2 mouse cellular contexts compared by ENCODE assay signal in the genomic region with DNA sequence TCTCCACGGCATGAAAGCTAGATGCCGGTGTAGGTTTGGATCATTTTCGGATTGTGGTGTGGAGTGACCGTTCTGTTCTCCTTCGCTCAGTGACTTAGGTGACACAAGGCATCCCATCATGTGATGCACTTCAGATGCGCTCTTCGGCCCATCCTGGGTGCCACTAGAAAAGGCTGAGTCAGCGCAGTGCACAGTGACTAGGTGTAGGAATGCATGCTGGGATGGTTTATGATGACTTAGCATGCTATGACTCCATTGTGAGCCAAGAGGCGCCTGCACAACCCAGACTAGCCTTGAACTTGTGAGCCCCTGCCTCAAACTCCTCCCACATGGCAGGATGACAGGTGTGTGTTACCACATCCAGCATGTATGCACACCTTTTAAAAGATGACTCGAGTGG.
TF ChIP-seq lines count a peak whose summit lies in the region.

No protein-coding gene starts in this region.

TF ChIP-seq in CH12.LX, 34 proteins besides CTCF, POLR2A, EP300 and RAD21:
- TF ChIP-seq MAFK (IDR thresholded peaks at IDR 0.05; ENCODE audit: insufficient replicate concordance, low read length) = peak; percentile 62; the same call in 1 of the 2 replicates
- no peak for TF ChIP-seq PAX5 (IDR thresholded peaks at IDR 0.05; ENCODE audit: low read length)

TF ChIP-seq in MEL, 35 proteins besides CTCF, POLR2A, EP300 and RAD21:
- TF ChIP-seq MAFK (IDR thresholded peaks at IDR 0.05; ENCODE audit: borderline replicate concordance, low read depth, low read length) (0 out of 2 replicates have a peak, but pooled peaks have one; percentile 12), ZKSCAN1 (IDR thresholded peaks at IDR 0.05; ENCODE audit: low read depth, low read length) (no peak), MEF2A (IDR thresholded peaks at IDR 0.05; ENCODE audit: extremely low read depth, insufficient replicate concordance, low read depth, low read length, poor library complexity, severe bottlenecking) (no peak), HCFC1 (IDR thresholded peaks at IDR 0.05; ENCODE audit: low read depth, low read length) (no peak)
